Mouse (Mus musculus): ENCODE measurements around the gene Hmgb1.

Gene Hmgb1

GRCm38 (mm10) chr5:149053352-149054168 lies 130.7 kb downstream of the Hmgb1 start:
- no peak for DNase-seq (ENCODE audit: low spot score)

- peak; percentile 95 for DNase-seq (ENCODE audit: low spot score)
These were observed 131.6 kb downstream of the Hmgb1 start for GRCm38 (mm10) chr5:149052421-149053338.

- DNase-seq (ENCODE audit: low spot score), result peak; percentile 71
These were observed 132.5 kb downstream of the Hmgb1 start for GRCm38 (mm10) chr5:149051571-149052420.

- DNase-seq (ENCODE audit: low spot score), result peak; percentile 33
These were observed 133.1 kb downstream of the Hmgb1 start for GRCm38 (mm10) chr5:149051194-149051570.

- DNase-seq (ENCODE audit: low spot score), result no peak
These were observed 133.6 kb downstream of the Hmgb1 start for GRCm38 (mm10) chr5:149050588-149051160.

GRCm38 (mm10) chr5:149049435-149049834 lies 134.9 kb downstream of the Hmgb1 start:
- DNase-seq (ENCODE audit: low spot score), result no peak

- no peak for DNase-seq (ENCODE audit: low spot score)
These were observed 135.3 kb downstream of the Hmgb1 start for GRCm38 (mm10) chr5:149048961-149049360.

- DNase-seq (ENCODE audit: low spot score), result no peak
These were observed 137.6 kb downstream of the Hmgb1 start for GRCm38 (mm10) chr5:149046650-149047049.

- no peak for DNase-seq (ENCODE audit: low spot score)
These were observed 138.7 kb downstream of the Hmgb1 start for GRCm38 (mm10) chr5:149045470-149046085.

GRCm38 (mm10) chr5:149045054-149045453 lies 139.2 kb downstream of the Hmgb1 start:
- no peak for DNase-seq (ENCODE audit: low spot score)

- DNase-seq (ENCODE audit: low spot score), result no peak
These were observed 140.2 kb downstream of the Hmgb1 start for GRCm38 (mm10) chr5:149044067-149044466.

- DNase-seq (ENCODE audit: low spot score), result no peak
These were observed 141.0 kb downstream of the Hmgb1 start for GRCm38 (mm10) chr5:149043240-149043639.

- DNase-seq (ENCODE audit: low spot score), result no peak
These were observed 144.5 kb downstream of the Hmgb1 start for GRCm38 (mm10) chr5:149039825-149040224.

- peak; percentile 55 for DNase-seq (ENCODE audit: low spot score)
These were observed 146.6 kb downstream of the Hmgb1 start for GRCm38 (mm10) chr5:149037729-149038128.

GRCm38 (mm10) chr5:149036920-149037319 lies 147.4 kb downstream of the Hmgb1 start:
- DNase-seq (ENCODE audit: low spot score), result no peak

- no peak for DNase-seq (ENCODE audit: low spot score)
These were observed 151.9 kb downstream of the Hmgb1 start for GRCm38 (mm10) chr5:149032438-149032837.

- peak; percentile 40 for DNase-seq (ENCODE audit: low spot score)
These were observed 153.0 kb downstream of the Hmgb1 start for GRCm38 (mm10) chr5:149031199-149031750.

- DNase-seq (ENCODE audit: low spot score), result no peak
These were observed 154.2 kb downstream of the Hmgb1 start for GRCm38 (mm10) chr5:149030103-149030502.

- DNase-seq (ENCODE audit: low spot score), result no peak
These were observed 155.9 kb downstream of the Hmgb1 start for GRCm38 (mm10) chr5:149028394-149028793.

- no peak for DNase-seq (ENCODE audit: low spot score)
These were observed 156.9 kb downstream of the Hmgb1 start for GRCm38 (mm10) chr5:149027389-149027788.

GRCm38 (mm10) chr5:149021120-149021519 lies 163.2 kb downstream of the Hmgb1 start:
- DNase-seq (ENCODE audit: low spot score), result no peak
